Mouse (Mus musculus): ENCODE measurements around the gene Kif3b.
"Not testable (repeated sequence)": the region's sequence is repeated elsewhere in the genome, so short reads cannot be mapped to it uniquely, and the experiment has no call there.

The Kif3b gene

DNA sequence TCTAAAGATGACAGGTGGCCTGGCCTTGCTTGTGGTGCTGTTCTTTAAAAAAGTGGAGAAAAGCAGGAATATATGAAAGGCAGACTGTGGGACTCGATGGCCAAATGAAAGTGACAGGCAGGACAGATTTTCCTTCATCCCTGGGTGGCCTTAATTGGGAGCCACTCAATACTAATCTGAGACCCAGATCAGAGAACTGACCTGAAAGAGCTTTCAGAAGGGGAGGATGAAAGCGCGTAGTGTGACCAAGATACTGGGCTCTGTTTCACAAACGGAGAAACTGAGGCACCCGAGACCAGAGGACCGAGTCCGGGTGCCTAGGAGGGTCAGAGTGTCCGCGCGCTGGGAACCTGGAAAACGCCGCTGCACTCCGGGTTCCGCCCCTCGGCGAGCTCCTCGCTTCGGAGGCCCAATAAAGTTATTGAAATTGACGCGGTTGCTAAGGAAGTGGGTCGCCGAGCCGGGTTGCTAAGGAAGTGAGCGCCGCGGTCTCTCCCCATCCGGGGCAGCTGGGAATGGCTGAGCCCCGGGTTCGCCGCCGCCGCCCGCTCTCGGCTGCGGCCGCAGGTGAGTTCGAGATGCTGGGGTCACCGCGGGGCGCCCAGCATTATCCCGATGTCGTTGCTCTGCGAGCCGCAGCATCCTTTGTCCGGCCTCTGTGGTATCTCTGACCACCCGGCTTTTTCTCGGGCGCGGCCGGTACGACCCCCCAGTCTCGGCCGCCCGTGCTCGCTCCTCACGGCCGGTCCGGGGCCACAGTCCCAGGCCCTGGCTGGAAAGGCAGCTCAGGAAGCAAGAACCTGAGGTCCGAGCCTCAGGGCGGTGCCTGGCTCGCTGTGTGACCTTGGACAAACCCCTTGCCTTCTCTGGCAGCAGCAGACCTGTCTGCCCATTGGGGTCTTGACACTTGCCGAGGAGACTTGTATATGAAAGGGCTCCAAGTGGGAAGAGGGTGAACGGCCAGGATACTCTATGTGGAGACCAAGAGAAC lies at the start of gene Kif3b:
Gene Kif3b, plus strand, starts transcription at position 476 of the 991 bp plus-strand sequence.
- DNase-seq: peak; percentile 93

DNA sequence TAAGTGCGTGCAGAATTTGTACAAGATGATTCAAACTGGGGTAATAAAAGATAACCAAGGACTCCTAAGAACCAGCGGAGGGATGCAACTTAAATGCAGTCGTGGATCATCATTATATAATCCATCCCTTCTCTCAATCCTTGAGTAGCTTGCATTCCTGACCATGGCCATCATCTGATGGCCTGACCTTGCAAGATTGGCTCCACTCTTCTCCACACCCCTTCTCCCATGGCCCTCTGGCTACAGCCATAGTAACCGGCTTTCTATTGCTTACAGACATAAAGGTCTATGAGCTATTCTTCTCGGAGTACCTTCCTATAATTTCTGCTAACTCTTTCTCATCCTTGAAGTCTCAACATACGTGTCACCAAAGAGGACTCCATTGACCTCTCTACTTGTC lies 49.1 kb upstream of the Kif3b start:
- DNase-seq: no peak

DNA sequence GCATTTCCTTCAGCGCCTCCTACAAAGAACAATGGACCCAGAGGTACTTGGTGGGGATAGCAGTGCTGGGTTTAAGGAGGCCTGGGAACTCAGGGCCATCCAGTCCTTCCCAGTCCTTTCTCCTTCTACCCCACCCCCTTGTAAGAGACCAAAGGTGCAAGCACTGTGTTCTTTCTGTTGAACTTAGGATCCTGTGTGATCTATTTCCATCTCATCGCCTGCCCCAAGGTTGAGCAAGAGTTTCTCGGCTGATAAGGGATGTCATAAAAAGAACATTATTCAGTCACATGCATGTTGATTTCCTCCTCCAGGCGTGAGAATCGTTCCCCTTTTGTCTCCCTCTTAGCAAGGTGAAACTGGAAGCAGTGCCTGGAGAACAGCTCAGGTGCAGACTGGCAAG lies 41.5 kb upstream of the Kif3b start:
- DNase-seq: no peak

DNA sequence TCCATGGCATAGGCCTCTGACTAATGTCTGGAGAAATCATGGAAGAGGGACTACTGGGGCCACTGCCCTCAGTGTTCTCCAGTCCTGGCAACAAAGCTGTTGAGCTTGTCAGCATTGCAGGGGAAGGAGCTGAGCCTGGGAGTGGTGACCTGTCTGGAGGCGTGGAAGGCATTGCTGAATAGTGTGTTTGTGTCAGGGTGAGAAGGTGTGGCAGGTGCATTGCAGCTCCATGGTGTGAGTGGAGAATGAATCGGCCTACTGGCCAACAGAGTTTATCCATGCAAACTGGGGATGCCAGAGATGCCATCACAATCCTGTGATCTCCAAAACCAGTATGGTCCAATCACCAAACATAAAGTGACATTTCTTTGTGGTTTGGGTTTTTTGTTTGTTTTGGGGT lies 34.6 kb upstream of the Kif3b start:
- no peak for DNase-seq

DNA sequence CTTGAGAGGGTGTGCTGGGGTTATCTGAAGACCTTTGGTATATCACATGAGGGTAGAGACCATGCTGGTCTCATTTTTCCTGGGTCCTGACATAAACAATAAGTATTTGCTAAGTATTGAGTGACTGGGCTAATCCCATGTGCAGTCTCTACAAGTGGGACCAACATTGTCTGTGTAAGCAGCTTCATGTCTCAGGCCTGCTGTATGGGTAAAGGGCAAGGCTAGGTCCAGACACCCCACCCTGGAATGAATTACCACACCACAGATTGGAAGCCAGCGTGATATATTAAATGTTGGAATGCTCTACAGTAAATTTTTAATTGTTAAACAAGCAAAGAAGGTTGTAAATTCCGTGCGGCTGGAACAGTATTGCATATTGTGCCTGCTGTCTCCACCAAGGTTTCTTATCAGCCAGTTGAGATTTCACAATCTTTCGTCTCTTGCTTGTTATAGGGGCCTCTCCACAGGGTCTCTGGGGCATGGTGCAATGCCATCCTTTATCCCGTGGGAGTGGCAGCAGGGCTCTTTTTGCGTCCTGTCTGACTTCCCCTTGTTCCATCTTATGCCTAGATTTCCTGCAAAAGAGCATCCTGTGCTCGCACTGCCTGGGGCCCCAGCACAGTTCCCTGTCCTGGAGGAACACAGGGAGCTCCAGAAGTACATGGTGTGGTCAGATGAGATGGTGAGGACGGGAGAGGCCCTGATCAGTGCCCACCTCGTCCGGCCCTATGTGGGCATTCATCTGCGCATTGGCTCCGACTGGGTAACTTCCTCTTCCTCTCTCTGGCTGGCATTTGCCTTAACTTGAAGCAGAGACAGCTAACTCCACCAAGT lies 32.0 kb upstream of the Kif3b start:
- no peak for DNase-seq

DNA sequence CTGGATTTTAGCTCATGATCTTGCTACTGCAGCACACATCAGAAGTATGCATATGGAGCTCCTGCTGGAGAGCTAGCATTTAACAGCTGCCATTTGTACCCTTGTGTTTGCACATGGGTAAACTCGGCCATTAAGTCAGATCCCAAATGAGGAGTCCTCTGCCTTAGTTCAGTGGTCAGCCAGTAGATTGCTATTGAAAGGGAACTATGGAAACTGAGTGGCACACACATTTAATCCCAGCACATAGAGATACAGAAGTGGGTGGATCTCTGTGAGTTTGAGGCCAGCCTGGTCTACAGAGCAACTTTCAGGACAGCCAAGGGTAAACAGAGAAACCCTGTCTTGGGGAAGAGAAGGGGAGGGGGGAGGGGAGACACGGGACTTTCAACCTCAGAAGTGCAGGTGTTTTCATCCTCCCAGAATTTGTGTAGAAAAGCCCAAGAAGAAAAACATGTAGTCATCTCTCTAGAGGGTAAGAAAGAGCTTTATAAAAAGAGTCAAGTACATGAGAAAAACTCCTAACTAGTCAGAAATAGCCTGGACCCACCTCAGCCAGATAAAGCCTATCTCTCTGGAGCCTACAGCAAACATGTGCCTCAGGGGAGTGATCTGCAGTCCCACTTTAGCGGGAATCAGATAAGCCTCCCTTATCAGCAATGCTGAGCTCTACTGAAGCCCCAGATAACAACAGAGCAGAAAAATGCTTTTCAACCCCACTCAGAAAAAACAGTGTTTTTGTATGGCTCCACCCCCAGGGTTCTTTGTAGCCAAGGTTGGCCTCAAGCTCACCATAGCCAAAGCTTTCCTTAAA lies 31.1 kb upstream of the Kif3b start:
- DNase-seq: no peak

DNA sequence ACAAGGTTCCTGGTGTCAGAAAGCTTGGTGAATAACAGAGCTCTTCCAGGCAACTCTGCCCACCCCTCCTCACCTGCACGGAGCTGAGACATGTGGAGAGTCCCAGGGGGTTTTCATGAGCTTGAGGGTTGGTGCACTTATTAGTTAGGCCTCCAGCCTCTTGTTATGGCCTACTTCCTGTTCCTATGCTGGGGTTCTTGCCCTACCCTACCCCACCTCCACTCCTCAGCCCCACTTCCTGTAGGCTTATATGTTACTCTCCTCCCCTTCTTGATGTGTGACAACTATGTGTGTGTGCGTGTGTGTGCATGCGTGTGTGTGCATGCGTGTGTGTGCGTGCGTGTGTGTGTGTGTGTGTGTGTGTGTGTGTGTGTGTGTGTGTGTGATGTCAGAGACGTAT lies 28.2 kb upstream of the Kif3b start:
- no peak for DNase-seq

DNA sequence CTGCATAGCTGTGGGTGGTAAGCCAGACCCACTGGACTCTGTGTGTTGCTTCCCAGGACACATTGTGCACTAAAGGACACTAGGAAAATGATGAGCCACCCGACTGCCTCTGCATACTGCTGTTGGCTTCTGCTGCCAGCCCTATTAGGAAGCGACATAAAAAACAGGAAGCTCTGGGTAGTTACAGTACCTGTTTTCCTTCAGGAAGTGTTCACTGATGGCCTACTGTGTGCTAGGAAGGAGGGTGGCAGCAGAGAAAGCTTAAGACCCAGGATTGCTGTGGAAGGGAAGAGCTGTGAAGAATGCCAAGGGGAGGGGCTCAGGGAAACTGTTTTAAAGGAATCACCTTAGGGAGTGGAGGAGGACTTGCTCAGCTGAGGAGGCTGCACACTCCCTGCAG lies 23.9 kb upstream of the Kif3b start:
- no peak for DNase-seq

DNA sequence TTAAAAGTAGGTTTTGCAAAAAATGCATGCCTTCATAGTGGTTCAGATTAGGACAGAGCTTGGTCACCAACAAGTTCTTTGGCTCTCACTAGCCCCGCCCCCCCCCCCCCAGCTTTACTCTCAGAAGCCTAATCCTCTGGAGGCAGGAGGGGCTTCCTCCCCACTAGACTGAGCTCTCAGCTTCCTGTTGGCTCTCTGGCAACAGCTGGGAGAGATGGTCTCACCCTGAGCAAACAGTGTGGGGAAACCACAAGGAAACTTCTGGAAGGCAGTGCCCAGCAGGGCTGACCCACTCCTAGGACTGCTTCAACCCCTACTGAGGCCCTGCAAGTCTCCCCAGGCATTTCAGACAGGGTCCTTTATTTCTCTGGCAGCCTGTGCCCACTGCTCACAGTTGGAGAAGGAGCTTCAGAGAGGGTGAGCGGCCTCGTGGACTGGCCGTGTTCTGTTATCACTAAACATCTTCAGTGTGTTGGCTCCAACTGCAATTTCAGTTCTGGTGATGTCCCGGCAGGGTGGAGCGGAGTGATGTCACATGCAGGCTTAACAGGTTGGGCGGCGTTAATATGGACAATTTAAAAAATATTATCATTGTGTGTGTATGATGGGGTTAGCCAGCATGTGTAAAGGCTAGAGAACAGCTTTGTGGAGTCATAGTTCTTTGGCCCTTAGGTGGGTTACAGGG lies 20.8 kb upstream of the Kif3b start:
- not testable (repeated sequence) for DNase-seq

DNA sequence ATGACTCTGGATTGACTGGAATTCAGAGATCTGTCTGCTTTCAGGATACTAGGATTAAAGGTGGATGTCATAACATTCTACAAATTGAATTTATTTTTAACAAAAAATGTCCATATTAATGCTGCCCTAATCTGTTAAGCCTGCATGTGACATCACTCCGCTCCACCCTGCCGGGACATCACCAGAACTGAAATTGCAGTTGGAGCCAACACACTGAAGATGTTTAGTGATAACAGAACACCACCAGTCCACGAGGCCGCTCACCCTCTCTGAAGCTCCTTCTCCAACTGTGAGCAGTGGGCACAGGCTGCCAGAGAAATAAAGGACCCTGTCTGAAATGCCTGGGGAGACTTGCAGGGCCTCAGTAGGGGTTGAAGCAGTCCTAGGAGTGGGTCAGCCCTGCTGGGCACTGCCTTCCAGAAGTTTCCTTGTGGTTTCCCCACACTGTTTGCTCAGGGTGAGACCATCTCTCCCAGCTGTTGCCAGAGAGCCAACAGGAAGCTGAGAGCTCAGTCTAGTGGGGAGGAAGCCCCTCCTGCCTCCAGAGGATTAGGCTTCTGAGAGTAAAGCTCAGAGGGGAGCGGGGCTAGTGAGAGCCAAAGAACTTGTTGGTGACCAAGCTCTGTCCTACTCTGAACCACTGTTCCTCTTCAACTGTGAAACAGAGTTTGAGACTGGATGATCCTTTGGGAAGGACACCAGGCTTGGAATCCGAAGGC lies 16.9 kb upstream of the Kif3b start:
- not testable (repeated sequence) for DNase-seq

DNA sequence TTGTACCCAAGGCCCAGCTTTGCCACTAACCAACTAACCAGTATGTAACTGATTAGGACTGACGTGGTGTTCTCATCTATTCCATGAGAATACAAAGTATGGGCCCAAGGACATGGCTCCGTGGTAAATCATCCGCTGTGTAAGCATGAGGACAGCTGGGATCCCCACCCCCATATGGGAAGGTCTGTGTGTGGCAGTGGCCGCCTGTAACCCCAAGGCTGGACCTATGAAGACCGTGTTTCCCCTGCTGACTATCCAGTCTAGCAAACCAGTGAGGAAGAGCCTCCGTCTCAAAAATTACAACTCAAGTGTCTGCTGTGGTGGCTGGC lies 16.3 kb upstream of the Kif3b start:
- DNase-seq: no peak

DNA sequence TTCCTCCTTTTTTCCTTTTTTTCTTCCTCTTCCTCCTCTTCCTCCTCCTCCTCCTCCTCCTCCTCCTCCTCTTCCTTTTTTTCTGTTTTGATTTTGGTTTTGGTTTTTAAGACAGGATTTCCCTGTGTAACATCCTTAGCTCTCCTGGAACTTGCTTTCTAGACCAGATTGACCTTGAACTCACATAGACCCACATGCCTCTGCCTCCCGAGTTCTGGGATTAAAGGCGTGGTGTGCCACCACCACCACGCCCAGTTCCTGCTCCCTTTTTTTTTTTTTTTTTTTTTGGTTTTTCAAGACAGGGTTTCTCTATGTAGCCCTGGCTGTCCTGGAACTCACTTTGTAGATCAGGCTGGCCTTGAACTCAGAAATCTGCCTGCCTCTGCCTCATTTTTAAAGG lies 15.6 kb upstream of the Kif3b start:
- DNase-seq: not testable (repeated sequence)

DNA sequence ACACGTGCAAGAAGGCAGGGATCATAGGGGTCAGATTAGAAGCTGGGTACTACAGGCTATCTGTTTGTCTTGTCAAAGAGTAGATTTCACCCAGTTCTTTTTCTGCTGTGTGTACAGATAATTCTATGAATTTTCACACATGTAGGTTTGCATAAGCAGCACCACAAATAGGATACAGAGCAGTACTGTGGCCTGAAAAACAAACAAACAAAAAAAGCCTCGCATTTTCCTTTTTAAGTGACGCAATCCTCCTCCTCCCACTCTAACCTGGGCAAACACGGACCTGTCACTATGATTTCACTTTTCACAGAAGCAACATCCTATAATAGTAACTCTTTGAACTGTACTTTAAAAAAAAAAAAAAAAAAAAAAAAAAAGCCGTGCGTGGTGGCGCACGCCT lies 14.8 kb upstream of the Kif3b start:
- DNase-seq: no peak

DNA sequence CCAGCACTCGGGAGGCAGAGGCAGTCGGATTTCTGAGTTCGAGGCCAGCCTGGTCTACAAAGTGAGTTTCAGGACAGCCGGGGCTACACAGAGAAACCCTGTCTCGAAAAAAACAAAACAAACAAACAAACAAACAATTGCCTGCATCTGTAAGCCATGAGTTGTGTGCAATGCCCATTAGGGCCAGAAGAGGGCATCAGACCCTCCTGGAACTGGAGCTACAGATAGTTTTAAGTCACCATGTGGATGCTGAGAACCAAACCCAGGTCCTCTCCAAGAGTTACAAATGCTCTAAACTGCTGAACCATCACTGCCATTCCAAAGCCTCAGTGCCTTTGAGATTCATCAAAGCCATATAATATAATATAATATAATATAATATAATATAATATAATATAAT lies 14.4 kb upstream of the Kif3b start:
- DNase-seq: not testable (repeated sequence)

DNA sequence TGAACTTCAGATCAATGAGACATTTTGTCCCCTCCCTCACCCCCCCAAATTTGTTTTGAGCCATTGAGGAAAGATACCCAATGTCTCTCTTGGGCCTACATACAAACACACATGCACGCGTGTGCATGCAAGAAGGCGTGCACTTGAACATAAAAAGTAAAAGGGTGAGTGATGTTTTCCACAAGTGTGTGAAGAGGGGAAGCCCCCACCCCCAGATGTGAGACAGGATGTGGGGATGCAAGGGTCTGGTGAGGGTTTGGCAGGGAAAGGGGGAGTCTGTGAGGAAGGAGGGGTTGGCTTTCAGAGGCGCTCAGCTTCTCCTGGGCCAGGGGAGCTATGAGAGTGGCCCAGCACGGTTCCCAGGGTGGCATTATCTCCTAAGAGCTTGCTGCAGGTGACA lies 12.9 kb upstream of the Kif3b start:
- no peak for DNase-seq

DNA sequence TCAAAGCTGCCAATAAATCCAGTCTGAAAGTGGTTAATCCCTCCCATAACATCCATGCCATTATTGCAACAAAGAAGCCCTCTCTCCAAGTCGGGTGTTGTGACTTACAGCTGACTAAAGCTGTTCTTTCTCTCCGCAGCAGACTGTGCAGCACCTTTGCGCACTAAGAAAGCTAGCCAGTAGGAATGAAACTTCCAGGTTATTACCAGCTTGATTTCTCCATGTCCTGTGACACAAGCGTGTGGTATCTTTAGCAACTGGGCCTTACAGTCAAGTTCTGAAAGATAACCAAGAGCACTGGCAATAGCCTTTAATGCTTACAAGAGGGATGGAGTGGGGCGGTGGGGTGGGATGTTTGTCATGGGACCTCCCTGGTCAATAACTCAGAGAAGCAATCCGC lies 7.3 kb upstream of the Kif3b start:
- no peak for DNase-seq

DNA sequence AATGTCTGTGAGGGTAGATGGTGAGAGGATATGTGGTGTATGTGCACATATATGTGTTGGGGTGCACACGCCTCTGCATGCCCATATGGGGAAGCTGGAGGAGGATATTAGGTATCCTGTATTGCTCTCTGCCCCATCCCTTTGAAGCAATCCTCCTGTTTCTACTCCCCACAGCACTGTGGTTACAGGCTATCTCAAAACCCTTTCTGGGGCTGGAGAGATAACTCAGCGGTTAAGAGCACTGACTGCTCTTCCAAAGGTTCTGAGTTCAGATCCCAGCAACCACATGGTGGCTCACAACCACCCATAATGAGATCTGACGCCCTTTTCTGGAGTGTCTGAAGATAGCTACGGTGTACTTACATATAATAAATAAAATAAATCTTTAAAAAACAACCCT lies 4.7 kb upstream of the Kif3b start:
- no peak for DNase-seq

DNA sequence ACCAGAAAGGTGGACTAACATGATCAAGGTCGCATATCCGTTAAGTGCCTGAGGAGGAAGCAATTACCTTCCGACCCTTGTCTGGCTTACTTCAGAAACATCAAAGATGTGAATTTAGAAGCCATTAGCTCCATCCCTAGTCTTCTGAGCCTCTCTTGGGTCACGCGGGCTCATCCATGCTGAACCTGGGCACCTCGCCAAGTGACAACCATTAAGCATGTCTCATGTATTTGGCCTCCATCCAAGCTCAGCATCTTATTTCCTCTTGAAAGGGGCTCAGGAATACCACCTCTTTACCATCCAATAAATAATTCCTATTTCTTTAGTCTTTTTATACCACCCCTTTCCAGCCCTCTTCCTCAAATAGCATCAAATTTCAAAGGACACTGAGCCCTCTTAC lies 3.4 kb upstream of the Kif3b start:
- DNase-seq: peak; percentile 83

DNA sequence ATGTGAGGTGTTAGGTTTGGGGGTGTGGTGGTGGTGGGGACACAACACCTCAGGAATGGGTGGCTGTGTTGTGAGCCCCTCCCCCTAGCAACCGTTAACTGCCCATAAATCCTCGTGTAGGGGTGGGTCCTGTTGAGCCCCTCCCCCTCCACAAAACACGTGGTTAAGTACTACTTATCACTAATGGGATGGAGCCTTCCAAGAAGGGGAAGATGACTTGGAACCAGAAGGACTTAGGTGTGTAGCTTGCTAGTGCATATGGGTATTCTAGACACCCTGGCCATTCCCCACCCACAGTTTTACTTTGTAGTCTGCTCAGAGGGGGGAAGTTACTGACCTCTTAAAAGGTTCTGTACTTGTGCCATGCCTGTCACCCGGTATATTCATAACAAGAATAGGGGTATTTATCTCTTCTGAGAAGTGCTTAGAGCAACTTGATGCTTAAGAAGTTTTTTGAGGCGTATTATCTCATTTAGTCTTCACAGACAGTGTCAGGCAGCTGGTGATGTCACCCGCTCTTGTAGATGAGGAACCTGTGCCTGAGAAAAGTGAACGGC lies 1.2 kb downstream of the Kif3b start:
- DNase-seq: peak; percentile 57

DNA sequence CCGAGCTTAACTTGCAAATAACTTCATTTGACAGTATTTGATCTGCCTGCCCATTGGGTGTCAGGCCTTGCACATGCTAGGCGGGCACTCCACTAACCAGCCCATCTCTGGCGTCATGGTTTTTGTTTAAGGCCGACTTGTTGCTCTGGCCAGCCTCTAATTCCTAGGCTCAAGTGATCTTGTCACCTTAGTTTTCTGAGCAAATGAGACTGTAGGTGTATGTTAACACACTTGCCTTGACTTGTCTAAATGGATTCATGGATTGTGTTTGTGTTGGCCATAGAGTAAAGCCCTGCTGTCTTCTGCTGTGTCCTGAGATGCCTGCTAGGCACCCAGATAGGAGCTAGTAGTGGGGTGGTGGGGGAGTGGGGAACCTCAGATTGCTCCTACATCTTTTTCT lies 4.0 kb downstream of the Kif3b start:
- no peak for DNase-seq

DNA sequence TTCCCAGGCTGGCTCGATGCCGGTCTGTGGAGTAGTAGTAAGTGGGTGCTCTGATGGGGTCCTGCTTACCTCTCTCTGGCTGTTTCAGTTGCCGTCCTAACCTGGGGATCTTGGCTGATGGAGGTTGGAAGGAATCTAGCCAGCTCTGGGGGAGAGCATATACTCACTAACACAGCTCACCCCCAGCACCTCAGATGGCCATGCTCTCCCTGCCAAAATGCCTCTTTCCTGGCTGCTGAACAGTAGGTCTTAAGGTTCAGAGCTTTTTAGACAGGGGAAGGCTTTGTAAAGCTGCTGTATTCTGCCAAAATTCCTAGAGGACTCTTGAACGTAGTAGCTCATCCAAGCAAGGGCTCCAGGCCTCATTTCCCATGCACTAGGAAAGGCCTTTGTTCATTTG lies 6.6 kb downstream of the Kif3b start:
- DNase-seq: no peak

DNA sequence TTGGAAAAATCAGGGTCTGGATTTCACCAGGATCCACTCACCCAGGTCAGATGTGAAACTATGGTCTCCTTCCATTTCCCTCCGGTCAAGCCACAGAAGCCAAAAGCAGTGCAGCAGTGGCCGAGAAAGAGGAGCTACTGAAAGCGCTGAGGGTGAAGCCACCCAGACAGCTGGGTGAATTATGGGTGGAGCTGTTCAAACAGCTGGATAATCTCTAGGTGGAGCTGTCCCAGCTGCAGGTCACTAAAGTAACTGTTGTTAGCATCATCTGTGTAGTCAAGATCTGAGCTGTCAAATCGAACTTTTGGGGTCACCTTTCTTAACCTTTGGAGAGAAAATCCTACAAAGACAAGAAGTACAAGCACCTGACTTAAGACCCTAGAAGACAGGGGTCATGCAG lies 7.2 kb downstream of the Kif3b start:
- DNase-seq: no peak

All from retina, postnatal 1 day (tissue).